Mouse (Mus musculus) forebrain, embryonic 13.5 days (tissue): ENCODE measurements around the gene Pink1. TPM values are rescaled to one million over a fixed set of nuclear protein-coding genes. Genes with fewer than 3 reads are reported as not detected.
A peak's percentile ranks its signal among the peaks of the same experiment; 100 is the strongest.

Source experiments
- ATAC-seq: fragments of 200-750 bp; cut with Nextera tagmentation; 2 replicates; pipeline ENCODE4 v1.8.0; 2017
- H3K27ac ChIP-seq: fragments of 300-500 bp; sonication (generic); 2 replicates; pipeline ENCODE4 v1.5.1; 2015; ENCODE audit warnings: inconsistent platforms, mild to moderate bottlenecking, moderate library complexity
- H3K27me3 ChIP-seq: fragments of 300-500 bp; sonication (generic); 2 replicates; pipeline ENCODE4 v1.6.1; 2015; ENCODE audit warnings: mild to moderate bottlenecking, inconsistent platforms
- H3K36me3 ChIP-seq: fragments of 300-500 bp; sonication (generic); 2 replicates; pipeline ENCODE4 v1.6.1; 2015; ENCODE audit warnings: mild to moderate bottlenecking, inconsistent platforms; ENCODE audit not compliant: poor library complexity, severe bottlenecking
- H3K4me1 ChIP-seq: fragments of 300-500 bp; sonication (generic); 2 replicates; pipeline ENCODE4 v1.6.1; 2015; ENCODE audit warnings: inconsistent platforms
- H3K4me2 ChIP-seq: fragments of 300-500 bp; sonication (generic); 2 replicates; pipeline ENCODE4 v1.6.1; 2015; ENCODE audit warnings: inconsistent platforms, mild to moderate bottlenecking, moderate library complexity
- H3K4me3 ChIP-seq: fragments of 300-500 bp; sonication (generic); 2 replicates; pipeline ENCODE4 v1.5.1; 2015; ENCODE audit warnings: mild to moderate bottlenecking, inconsistent platforms
- H3K9ac ChIP-seq: fragments of 300-500 bp; sonication (generic); 2 replicates; pipeline ENCODE4 v1.6.1; 2015; ENCODE audit warnings: mild to moderate bottlenecking, inconsistent platforms
- H3K9me3 ChIP-seq: fragments of 300-500 bp; sonication (generic); replicated peaks from 2 replicates; pipeline ENCODE4 v1.6.1; 2016; ENCODE audit warnings: inconsistent platforms
- WGBS: fragments of 180-500 bp; shearing (Covaris S2); methylation state at CpG from one replicate; pipeline ENCODE4 v1.1.7; 2015; 5-methylcytosine and 5-hydroxymethylcytosine counted together
- polyA plus RNA-seq: library from polyadenylated mRNA; unstranded; fragments of >200 nt; fragmentation: Nextera tagmentation; extraction: Ambion mirVana; gene quantifications from 2 replicates; pipeline ENCODE4 v1.2.1, GENCODE M21; 2015

Pink1 gene
- polyA plus RNA-seq, 1 experiment from 2014 or later: 64.2 TPM

- no peaks in the 10 kb centered on the region for H3K27me3 ChIP-seq
- H3K36me3 ChIP-seq: peaks cover 89% of the 10 kb centered on the region
- no peak overlapping the region for H3K4me2 ChIP-seq
- no peak overlapping the region for H3K27ac ChIP-seq
- no peak overlapping the region for H3K4me3 ChIP-seq
- no peak for ATAC-seq
- H3K9me3 ChIP-seq: no peaks in the 10 kb centered on the region
- no peak overlapping the region for H3K9ac ChIP-seq
- peaks cover 26% of the 10 kb centered on the region for H3K4me1 ChIP-seq
- 96% methylated on average over 19 of the region's 19 CpGs for WGBS
Measured at GRCm38 (mm10) chr4:138310311-138310910, 15.7 kb downstream of the Pink1 start.

DNA sequence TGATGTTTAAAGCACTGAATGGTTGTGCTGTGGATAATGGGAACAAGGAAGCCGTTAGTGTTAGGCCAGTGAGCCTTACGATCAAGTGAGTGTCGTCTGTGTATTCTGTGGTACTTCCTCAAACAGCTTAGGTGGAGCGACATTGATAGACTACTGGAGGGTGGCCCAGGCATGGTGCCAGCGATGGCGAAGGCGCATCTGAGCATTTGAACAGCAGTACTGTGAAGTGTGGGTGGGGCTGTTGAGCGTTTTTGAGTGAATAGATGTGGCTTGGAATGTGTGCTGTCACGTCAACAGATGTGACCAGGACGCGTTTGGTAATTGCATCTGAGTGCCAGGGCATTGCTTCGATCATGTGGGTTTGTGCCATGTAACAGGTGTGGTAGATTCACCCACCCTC, 18.4 kb downstream of the Pink1 start:
- H3K36me3 ChIP-seq: peaks cover 62% of the 10 kb centered on the region
- 89% methylated on average over 12 of the region's 12 CpGs for WGBS

DNA sequence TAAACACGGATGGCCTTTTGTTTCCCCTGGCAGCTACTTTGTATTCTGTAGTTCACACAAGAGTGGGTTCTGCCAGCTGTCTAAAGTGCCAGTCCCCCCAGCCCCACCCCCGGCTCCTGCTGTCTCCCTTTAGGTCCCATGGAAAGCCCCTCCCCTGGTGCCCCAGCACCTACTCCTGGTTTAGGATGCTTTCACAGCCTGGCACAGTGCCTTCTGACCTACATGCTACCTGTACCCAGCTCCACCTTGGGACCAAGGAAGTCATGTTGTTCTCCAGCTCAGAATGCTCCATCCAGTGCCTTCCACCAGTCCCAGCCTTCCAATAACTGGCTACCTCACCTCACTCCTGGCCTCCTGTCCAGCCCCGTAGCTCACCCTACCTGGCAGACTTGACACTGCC, 19.1 kb downstream of the Pink1 start:
- Histone ChIP-seq H3K4me3 (no peak overlapping the region), H3K27ac (no peak overlapping the region), H3K27me3 (no peaks in the 10 kb centered on the region), H3K9ac (no peak overlapping the region), H3K9me3 (no peaks in the 10 kb centered on the region), H3K4me2 (no peak overlapping the region), H3K4me1 (peaks cover 38% of the 10 kb centered on the region), H3K36me3 (peaks cover 55% of the 10 kb centered on the region)
- 80% methylated on average over 3 of the region's 3 CpGs for WGBS
- ATAC-seq: no peak

More for the DNA sequence above, 18.4 kb downstream of the Pink1 start:
- no peak overlapping the region for H3K9ac ChIP-seq
- no peak for ATAC-seq
- H3K4me2 ChIP-seq: no peak overlapping the region
- peaks cover 38% of the 10 kb centered on the region for H3K4me1 ChIP-seq
- H3K4me3 ChIP-seq: no peak overlapping the region
- H3K9me3 ChIP-seq: no peaks in the 10 kb centered on the region
- no peak overlapping the region for H3K27ac ChIP-seq
- no peaks in the 10 kb centered on the region for H3K27me3 ChIP-seq

DNA sequence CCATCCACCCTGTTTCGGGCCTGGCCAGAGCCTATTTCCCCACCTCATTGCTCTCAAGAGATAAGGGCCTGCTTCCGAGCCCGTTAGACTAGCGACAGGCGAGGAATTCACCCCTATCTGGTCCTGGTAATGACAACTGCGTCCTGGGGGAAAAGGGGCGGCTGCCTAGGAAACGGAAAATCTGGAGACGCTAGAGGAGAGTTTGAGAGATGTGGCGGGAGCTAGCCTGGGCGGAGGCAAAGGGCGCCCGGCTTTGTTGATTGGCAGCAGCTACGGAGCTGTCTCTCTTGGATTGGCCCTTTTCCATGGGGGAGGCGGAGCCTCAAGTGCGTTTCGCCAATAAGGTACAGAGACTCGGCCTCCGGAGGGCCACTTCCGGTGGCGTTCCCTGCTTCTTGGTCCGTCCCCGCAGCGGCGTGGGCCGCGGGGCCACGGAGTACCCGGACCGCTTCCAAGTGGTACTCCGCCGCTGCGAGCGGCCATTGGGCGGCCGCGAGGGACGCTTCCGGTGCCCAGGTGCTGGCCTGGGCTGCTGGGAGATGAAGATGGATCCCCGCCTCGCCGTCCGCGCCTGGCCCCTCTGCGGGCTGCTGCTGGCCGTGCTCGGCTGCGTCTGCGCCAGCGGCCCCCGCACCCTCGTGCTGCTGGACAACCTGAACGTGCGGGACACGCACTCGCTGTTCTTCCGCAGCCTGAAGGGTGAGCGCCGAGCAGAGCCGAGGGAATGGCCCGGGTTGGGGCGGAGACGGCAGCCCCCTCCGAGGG, 21.6 kb downstream of the Pink1 start, which contains the start of gene Ddost:
Gene Ddost (plus strand): TSS at position 391 of the 765 bp plus-strand sequence.
- Histone ChIP-seq H3K4me2 (peak within 1 kb of the TSS; percentile 79), H3K27ac (peak within 1 kb of the TSS; percentile 73), H3K9ac (peak within 1 kb of the TSS; percentile 94), H3K4me3 (peak within 1 kb of the TSS; percentile 97), H3K27me3 (no peaks in the 10 kb centered on the region), H3K36me3 (peaks cover 30% of the 10 kb centered on the region), H3K4me1 (peaks cover 38% of the 10 kb centered on the region), H3K9me3 (no peaks in the 10 kb centered on the region)
- WGBS: under 1% methylated on average over 61 of the region's 64 CpGs
- peak; percentile 98 for ATAC-seq

DNA sequence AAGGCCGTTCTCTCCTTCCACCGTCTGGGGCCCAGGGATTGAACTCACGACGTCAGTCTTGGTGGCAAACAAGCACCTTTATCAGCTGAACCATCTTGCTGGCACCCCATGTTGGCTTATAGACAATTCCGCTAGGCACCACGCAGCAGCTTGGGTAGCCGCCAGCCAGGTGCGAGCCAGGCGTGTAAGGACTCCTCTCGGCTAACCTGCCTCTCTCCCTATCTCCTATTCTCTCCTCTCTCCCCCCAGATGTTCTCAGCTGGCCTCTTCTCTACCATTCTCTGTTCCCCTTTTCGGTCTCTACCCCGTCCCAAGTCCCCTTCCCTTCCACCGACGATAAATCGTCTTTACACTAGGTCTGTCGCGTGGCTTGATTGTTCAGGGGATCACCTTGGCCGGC, 22.4 kb downstream of the Pink1 start:
- Histone ChIP-seq H3K9me3 (no peaks in the 10 kb centered on the region), H3K4me1 (peaks cover 38% of the 10 kb centered on the region), H3K27me3 (no peaks in the 10 kb centered on the region), H3K9ac (peak overlapping the region; percentile 66), H3K4me2 (peak overlapping the region; percentile 79), H3K36me3 (peaks cover 22% of the 10 kb centered on the region), H3K27ac (peak overlapping the region; percentile 65), H3K4me3 (peak overlapping the region; percentile 97)
- ATAC-seq: no peak
- 12% methylated on average over 18 of the region's 18 CpGs for WGBS

- H3K9me3 ChIP-seq: no peaks in the 10 kb centered on the region
- H3K9ac ChIP-seq: no peak overlapping the region
- 92% methylated on average over 3 of the region's 3 CpGs for WGBS
- no peak overlapping the region for H3K4me3 ChIP-seq
- peaks cover 37% of the 10 kb centered on the region for H3K4me1 ChIP-seq
- no peaks in the 10 kb centered on the region for H3K27me3 ChIP-seq
- no peak overlapping the region for H3K27ac ChIP-seq
- peaks cover 15% of the 10 kb centered on the region for H3K36me3 ChIP-seq
- peak overlapping the region; percentile 79; the same call in 1 of the 2 replicates for H3K4me2 ChIP-seq
- no peak for ATAC-seq
Measured at GRCm38 (mm10) chr4:138303011-138303410, 23.1 kb downstream of the Pink1 start.

DNA sequence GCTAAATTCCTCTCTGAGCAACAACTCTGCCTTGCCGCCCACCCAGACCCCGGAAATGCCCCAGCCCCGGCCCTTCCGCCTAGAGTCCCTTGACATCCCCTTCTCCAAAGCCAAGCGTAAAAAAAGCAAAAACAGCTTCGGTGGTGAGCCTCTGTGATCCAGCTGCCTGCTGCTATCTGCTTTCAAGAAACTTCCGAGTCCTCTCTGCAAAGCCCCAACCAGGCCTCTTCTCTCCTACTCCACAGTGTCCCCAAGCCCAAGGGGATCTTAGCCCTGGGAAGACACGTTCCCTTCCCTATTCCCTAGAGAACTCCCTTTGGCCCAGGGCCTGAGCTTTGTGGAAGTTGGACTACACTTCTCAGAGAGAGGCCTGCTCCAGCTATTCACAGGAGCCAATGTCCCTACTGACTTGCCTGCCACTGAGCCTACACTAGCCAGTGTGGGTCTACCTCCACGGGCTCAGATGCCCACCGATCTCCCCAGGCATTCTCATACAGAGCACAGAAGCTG, 24.8 kb downstream of the Pink1 start:
- no peaks in the 10 kb centered on the region for H3K9me3 ChIP-seq
- H3K36me3 ChIP-seq: no peaks in the 10 kb centered on the region
- 92% methylated on average over 10 of the region's 10 CpGs for WGBS
- H3K9ac ChIP-seq: no peak overlapping the region
- no peaks in the 10 kb centered on the region for H3K27me3 ChIP-seq
- H3K4me1 ChIP-seq: peaks cover 20% of the 10 kb centered on the region
- no peak overlapping the region for H3K27ac ChIP-seq
- ATAC-seq: no peak
- no peak overlapping the region for H3K4me3 ChIP-seq
- H3K4me2 ChIP-seq: no peak overlapping the region

- no peaks in the 10 kb centered on the region for H3K36me3 ChIP-seq
- no peak overlapping the region for H3K4me3 ChIP-seq
- no peaks in the 10 kb centered on the region for H3K9me3 ChIP-seq
- H3K27ac ChIP-seq: peak overlapping the region; percentile 59
- 75% methylated on average over 7 of the region's 14 CpGs for WGBS
- no peaks in the 10 kb centered on the region for H3K4me1 ChIP-seq
- H3K9ac ChIP-seq: no peak overlapping the region
- no peaks in the 10 kb centered on the region for H3K27me3 ChIP-seq
- ATAC-seq: no peak
- no peak overlapping the region for H3K4me2 ChIP-seq
Measured at GRCm38 (mm10) chr4:138293949-138294550, 32.1 kb downstream of the Pink1 start.

DNA sequence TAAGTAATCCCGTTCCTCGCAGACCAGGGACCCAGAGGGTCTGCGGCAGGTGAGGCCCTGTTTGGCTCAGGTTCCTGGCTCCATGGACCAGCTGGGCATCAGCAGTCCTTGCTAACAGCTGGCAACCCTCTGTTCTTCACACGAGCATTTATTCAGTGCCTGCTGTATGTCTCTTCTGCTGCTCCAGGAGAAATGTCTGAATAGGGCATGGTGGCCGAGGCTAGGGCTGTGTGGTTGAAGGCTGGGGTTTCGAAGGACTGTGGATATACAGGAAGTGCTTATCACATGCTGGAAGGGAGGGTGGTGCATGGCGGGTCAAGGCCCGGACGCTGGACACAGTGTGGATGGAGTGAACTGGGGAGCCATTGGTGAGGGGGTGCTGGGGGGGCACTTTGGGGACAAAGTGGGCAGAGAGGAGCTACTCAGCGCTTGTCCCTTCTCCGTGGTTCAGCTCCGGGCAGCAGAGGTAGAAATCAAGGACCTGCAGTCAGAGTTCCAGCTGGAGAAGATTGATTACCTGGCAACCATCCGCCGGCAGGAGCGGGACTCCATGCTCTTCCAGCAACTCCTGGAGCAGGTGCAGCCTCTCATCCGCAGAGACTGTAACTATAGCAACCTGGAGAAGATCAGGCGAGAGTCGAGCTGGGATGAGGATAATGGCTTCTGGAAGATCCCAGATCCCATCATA, 32.7 kb downstream of the Pink1 start:
- 0 out of 2 replicates have a peak, but pooled peaks have one; percentile 33 for ATAC-seq
- no peaks in the 10 kb centered on the region for H3K27me3 ChIP-seq

DNA sequence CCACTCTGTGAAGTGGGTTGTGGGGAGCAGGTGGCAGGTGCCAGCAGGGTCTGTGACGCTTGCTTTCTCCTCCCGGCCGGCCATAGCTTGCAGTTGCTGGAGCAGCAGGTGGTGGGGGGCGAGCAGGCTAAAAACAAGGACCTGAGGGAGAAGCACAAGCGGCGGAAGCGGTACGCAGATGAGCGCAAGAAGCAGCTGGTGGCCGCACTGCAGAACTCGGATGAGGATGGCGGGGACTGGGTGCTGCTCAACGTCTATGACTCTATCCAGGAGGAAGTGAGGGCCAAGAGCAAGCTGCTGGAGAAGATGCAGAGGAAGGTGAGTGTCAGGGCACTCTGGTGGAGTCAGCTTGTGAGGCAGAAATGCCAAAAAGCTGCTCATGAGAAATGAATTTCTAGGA, 34.1 kb downstream of the Pink1 start:
- Histone ChIP-seq H3K9ac (no peak overlapping the region), H3K4me1 (no peaks in the 10 kb centered on the region), H3K9me3 (no peaks in the 10 kb centered on the region), H3K4me3 (no peak overlapping the region), H3K27ac (no peak overlapping the region), H3K27me3 (0 out of 2 replicates have a peak, but pooled peaks cover 3% of the 10 kb centered on the region), H3K4me2 (no peak overlapping the region), H3K36me3 (no peaks in the 10 kb centered on the region)
- ATAC-seq: no peak
- 90% methylated on average over 13 of the region's 13 CpGs for WGBS

More for the DNA sequence above, 32.7 kb downstream of the Pink1 start:
- no peaks in the 10 kb centered on the region for H3K9me3 ChIP-seq
- no peaks in the 10 kb centered on the region for H3K4me1 ChIP-seq
- WGBS: 76% methylated on average over 18 of the region's 18 CpGs
- H3K4me3 ChIP-seq: no peak overlapping the region
- no peaks in the 10 kb centered on the region for H3K36me3 ChIP-seq
- no peak overlapping the region for H3K9ac ChIP-seq
- no peak overlapping the region for H3K4me2 ChIP-seq
- peak overlapping the region; percentile 59 for H3K27ac ChIP-seq

DNA sequence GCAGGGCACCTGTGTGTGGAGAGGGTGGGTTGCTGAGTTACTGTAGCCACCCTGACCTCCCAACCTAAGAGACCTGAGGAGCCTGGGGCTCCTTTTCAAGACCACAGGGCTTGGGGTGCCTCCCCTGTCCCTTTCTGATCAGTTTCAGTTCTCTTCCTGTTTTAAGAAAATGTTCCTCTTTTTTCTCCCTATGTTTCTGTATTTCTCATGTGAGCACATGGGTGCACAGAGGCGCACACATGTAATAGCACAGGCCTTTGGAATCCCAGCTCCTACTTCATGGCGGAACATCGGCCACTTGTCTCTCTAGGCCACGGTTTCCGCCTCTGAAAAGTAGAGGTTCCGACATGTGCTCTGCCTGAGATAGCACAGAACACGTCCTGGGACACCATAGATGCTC, 37.4 kb downstream of the Pink1 start:
- Histone ChIP-seq H3K9me3 (no peaks in the 10 kb centered on the region), H3K36me3 (no peaks in the 10 kb centered on the region), H3K27me3 (0 out of 2 replicates have a peak, but pooled peaks cover 3% of the 10 kb centered on the region), H3K4me2 (no peak overlapping the region), H3K9ac (no peak overlapping the region), H3K4me1 (no peaks in the 10 kb centered on the region), H3K27ac (no peak overlapping the region), H3K4me3 (no peak overlapping the region)
- 83% methylated on average over 7 of the region's 7 CpGs for WGBS
- no peak for ATAC-seq
